Mouse (Mus musculus) embryonic facial prominence, embryonic 15.5 days (tissue): ENCODE results near the gene Stard3. TPM values are rescaled to one million over a fixed set of nuclear protein-coding genes. Genes with fewer than 3 reads are reported as not detected.
A peak's percentile ranks its signal among the peaks of the same experiment; 100 is the strongest.

Source experiments
- ATAC-seq: fragments of 200-750 bp; cut with Nextera tagmentation; 2 replicates; pipeline ENCODE4 v1.8.0; 2017; ENCODE audit warnings: low read depth, moderate TSS enrichment; ENCODE audit not compliant: insufficient number of reproducible peaks, low FRiP score, low TSS enrichment
- H3K27ac ChIP-seq: fragments of 300-500 bp; sonication (generic); replicated peaks from 2 replicates; pipeline ENCODE4 v1.5.1; 2015; ENCODE audit warnings: mild to moderate bottlenecking, inconsistent platforms
- H3K27me3 ChIP-seq: fragments of 300-500 bp; sonication (generic); 2 replicates; pipeline ENCODE4 v1.6.1; 2015; ENCODE audit warnings: inconsistent platforms
- H3K36me3 ChIP-seq: fragments of 300-500 bp; sonication (generic); 2 replicates; pipeline ENCODE4 v1.6.1; 2015; ENCODE audit warnings: mild to moderate bottlenecking, inconsistent platforms
- H3K4me1 ChIP-seq: fragments of 300-500 bp; sonication (generic); 2 replicates; pipeline ENCODE4 v1.6.1; 2015; ENCODE audit warnings: inconsistent platforms
- H3K4me2 ChIP-seq: fragments of 300-500 bp; sonication (generic); replicated peaks from 2 replicates; pipeline ENCODE4 v1.6.1; 2015; ENCODE audit warnings: mild to moderate bottlenecking, inconsistent platforms
- H3K4me3 ChIP-seq: fragments of 300-500 bp; sonication (generic); replicated peaks from 2 replicates; pipeline ENCODE4 v1.5.1; 2015; ENCODE audit warnings: mild to moderate bottlenecking, inconsistent platforms
- H3K9ac ChIP-seq: fragments of 300-500 bp; sonication (generic); 2 replicates; pipeline ENCODE4 v1.6.1; 2015; ENCODE audit warnings: inconsistent platforms
- H3K9me3 ChIP-seq: fragments of 300-500 bp; sonication (generic); replicated peaks from 2 replicates; pipeline ENCODE4 v1.6.1; 2016; ENCODE audit warnings: inconsistent platforms
- WGBS: fragments of 180-500 bp; shearing (Covaris S2); methylation state at CpG from one replicate; pipeline ENCODE4 v1.1.7; 2015; 5-methylcytosine and 5-hydroxymethylcytosine counted together
- polyA plus RNA-seq: library from polyadenylated mRNA; unstranded; fragments of >200 nt; fragmentation: Nextera tagmentation; extraction: Ambion mirVana; gene quantifications from 2 replicates; pipeline ENCODE4 v1.2.1, GENCODE M21; 2015

Stard3 gene
- polyA plus RNA-seq, 1 experiment from 2014 or later: 41.0 TPM

DNA sequence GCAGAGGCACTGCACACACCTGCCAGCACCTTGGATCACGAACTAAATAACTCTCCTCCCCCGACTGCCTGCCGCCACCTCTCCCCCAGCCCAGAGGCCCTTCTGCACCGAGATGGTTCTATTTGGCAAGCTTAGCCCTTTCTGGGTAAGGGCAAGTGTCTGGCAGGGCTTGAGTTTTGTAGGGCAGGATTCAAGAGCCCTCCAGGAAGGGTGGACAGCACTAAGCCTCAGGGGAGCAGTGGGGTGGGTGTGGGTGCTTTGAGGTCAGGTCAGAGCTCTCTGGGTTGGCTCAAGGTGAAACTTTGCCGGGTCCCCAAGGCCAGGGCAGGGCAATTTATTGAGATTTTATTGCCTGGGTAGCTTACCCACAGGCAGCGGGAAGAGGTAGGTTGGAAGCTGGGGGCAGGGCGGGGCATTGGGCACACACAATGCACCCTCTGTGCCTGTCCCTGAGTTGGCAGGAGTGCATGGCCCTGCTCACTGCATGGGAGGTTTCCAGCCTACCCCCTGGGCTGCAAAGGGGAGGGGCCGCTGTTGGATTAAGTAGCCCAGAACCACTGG lies 4.4 kb upstream of the Stard3 start:
- H3K4me2 ChIP-seq: no peak overlapping the region
- H3K36me3 ChIP-seq: no peaks in the 10 kb centered on the region
- no peak overlapping the region for H3K27ac ChIP-seq
- H3K9ac ChIP-seq: no peak overlapping the region
- peaks cover 22% of the 10 kb centered on the region for H3K4me1 ChIP-seq
- H3K9me3 ChIP-seq: no peaks in the 10 kb centered on the region
- peaks cover 59% of the 10 kb centered on the region for H3K27me3 ChIP-seq
- WGBS: 28% methylated on average over 8 of the region's 8 CpGs
- H3K4me3 ChIP-seq: no peak overlapping the region
- ATAC-seq: no peak

DNA sequence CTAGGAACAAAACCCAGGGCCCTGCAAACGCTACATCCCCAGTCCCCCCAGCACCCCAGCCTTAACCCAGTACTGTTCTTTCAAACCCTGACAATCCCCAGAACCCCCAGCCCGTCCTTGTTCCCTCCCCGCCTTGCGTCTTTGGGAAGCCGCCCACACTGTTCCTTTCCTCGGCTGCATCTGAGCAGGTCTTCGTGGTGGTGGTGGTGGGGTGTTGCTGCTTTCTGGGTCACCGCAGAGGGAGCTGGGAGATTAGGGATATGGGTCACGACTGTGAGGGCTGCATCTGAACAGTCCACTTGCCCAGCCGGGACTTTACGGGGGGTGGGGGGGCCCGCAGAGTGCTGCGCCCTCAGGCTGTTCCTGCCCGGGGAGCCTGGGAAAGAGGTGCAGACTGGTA lies 3.7 kb upstream of the Stard3 start:
- Histone ChIP-seq H3K9me3 (no peaks in the 10 kb centered on the region), H3K4me2 (no peak overlapping the region), H3K4me3 (no peak overlapping the region), H3K4me1 (peaks cover 24% of the 10 kb centered on the region), H3K27me3 (peaks cover 51% of the 10 kb centered on the region), H3K9ac (no peak overlapping the region), H3K36me3 (no peaks in the 10 kb centered on the region), H3K27ac (no peak overlapping the region)
- no peak for ATAC-seq
- WGBS: 51% methylated on average over 14 of the region's 14 CpGs

DNA sequence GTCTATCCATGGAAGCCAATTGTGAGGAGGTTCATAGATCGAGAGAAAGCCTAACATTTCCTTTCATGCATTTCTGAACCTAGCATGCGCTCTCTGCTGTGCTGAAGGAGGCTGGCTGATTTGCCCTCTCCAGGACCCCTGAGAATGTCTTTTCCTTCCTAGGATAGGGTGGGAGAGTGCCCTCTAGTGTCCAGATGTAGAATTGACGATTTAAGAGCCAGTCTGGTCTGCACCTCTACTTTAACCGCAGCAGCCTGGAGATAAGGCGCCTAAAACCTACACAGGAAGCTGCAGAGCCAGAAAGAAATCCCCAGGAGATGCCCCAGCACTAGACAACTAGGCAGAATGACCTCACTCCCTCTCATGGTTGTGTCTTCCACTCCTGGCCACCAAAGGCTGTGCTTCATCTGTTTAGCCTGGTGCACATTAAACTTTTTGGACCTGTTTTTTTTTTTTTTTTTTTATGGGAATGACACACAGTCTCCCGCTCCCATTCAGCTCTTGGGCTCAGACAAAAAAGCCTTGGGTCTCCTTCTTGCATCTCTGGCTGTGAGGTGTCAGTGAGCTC lies 2.4 kb upstream of the Stard3 start:
- ATAC-seq: no peak
- Histone ChIP-seq H3K4me1 (peaks cover 38% of the 10 kb centered on the region), H3K27ac (no peak overlapping the region), H3K9ac (no peak overlapping the region), H3K36me3 (no peaks in the 10 kb centered on the region), H3K27me3 (peaks cover 38% of the 10 kb centered on the region), H3K4me2 (no peak overlapping the region), H3K9me3 (no peaks in the 10 kb centered on the region), H3K4me3 (no peak overlapping the region)
- 7% methylated on average over 6 of the region's 6 CpGs for WGBS

- H3K4me1 ChIP-seq: peaks cover 41% of the 10 kb centered on the region
- H3K4me2 ChIP-seq: no peak overlapping the region
- H3K4me3 ChIP-seq: no peak overlapping the region
- no peak overlapping the region for H3K27ac ChIP-seq
- WGBS: 76% methylated on average over 7 of the region's 7 CpGs
- no peak for ATAC-seq
- no peaks in the 10 kb centered on the region for H3K36me3 ChIP-seq
- no peak overlapping the region for H3K9ac ChIP-seq
- no peaks in the 10 kb centered on the region for H3K9me3 ChIP-seq
- peaks cover 28% of the 10 kb centered on the region for H3K27me3 ChIP-seq
These were observed 1.4 kb upstream of the Stard3 start for GRCm38 (mm10) chr11:98356625-98357394.

GRCm38 (mm10) chr11:98357396-98358160 lies 590 bp upstream of the Stard3 start:
- peak overlapping the region; percentile 89 for H3K27ac ChIP-seq
- peaks cover 41% of the 10 kb centered on the region for H3K4me1 ChIP-seq
- peak overlapping the region; percentile 75 for H3K4me2 ChIP-seq
- no peaks in the 10 kb centered on the region for H3K36me3 ChIP-seq
- H3K4me3 ChIP-seq: peak overlapping the region; percentile 70
- no peaks in the 10 kb centered on the region for H3K9me3 ChIP-seq
- no peak overlapping the region; the same call in none of the 2 replicates for H3K9ac ChIP-seq
- H3K27me3 ChIP-seq: peaks cover 20% of the 10 kb centered on the region
- ATAC-seq: 0 out of 2 replicates have a peak, but pooled peaks have one; percentile 0
- 11% methylated on average over 13 of the region's 13 CpGs for whole genome bisulfite sequencing

DNA sequence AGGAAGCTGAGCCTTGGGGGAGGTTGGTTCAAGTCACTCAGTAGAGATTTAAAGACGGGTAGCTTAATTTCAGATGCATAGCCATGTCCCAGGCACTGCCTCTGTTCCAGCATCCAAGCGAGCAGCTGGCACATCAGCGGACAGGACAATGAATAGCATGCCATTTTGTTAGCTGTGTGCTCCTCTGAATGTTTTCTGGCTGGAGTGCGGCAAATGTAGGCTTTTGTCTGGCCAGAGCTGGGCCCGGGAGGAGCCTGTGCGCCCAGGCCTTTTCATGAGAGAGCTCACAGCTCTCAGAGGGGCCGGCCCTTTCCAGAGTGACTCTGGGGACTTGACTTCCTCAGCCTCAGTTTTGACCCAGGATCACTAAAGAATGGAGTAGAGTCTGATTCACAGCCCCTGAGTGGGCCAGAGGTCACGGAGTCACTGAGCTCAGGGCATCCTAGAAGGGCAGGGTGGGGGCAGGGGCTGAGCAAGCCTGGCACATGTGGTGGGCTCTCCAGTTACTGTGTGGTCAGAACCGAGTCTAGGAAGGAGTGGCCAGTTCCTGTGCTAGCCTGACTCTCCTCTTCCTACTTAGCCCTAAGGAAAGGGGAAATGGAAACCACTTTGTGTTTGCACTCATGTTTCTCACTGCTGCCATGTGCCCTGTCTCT lies 2.8 kb downstream of the Stard3 start:
- peaks cover 37% of the 10 kb centered on the region for H3K4me1 ChIP-seq
- ATAC-seq: no peak
- WGBS: 47% methylated on average over 9 of the region's 9 CpGs
- no peaks in the 10 kb centered on the region for H3K36me3 ChIP-seq
- no peaks in the 10 kb centered on the region for H3K27me3 ChIP-seq
- H3K4me2 ChIP-seq: no peak overlapping the region
- no peak overlapping the region for H3K27ac ChIP-seq
- H3K9ac ChIP-seq: no peak overlapping the region
- H3K9me3 ChIP-seq: no peaks in the 10 kb centered on the region
- no peak overlapping the region for H3K4me3 ChIP-seq

DNA sequence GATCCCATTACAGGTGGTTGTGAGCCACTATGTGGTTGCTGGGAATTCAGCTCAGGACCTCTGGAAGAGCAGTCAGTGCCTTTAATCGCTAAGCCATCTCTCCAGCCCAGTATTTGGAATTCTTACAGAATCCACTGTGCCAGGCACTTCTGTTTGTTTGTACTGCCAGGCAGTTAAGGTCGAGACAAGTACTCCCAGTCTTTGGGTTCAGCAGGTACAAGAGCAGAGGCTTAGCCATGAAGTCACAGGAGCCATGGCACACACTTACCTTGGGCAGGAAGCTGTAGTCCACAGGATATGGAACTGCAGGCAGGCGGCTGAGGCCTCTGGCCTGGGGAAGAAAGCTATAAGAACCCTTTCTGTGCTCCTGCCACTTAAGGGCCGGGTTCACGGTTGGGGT lies 5.6 kb downstream of the Stard3 start:
- no peaks in the 10 kb centered on the region for H3K36me3 ChIP-seq
- no peak for ATAC-seq
- WGBS: 83% methylated on average over 5 of the region's 5 CpGs
- H3K9me3 ChIP-seq: no peaks in the 10 kb centered on the region
- no peak overlapping the region for H3K4me3 ChIP-seq
- H3K27me3 ChIP-seq: no peaks in the 10 kb centered on the region
- no peak overlapping the region for H3K9ac ChIP-seq
- H3K27ac ChIP-seq: no peak overlapping the region
- no peak overlapping the region for H3K4me2 ChIP-seq
- H3K4me1 ChIP-seq: peaks cover 28% of the 10 kb centered on the region

GRCm38 (mm10) chr11:98364410-98364809 lies 6.2 kb downstream of the Stard3 start:
- no peaks in the 10 kb centered on the region for H3K36me3 ChIP-seq
- no peak overlapping the region for H3K4me3 ChIP-seq
- ATAC-seq: no peak
- no peaks in the 10 kb centered on the region for H3K9me3 ChIP-seq
- H3K4me2 ChIP-seq: no peak overlapping the region
- no peaks in the 10 kb centered on the region for H3K27me3 ChIP-seq
- no peak overlapping the region for H3K27ac ChIP-seq
- H3K9ac ChIP-seq: no peak overlapping the region
- H3K4me1 ChIP-seq: peaks cover 22% of the 10 kb centered on the region
- WGBS: 88% methylated on average over 5 of the region's 5 CpGs

GRCm38 (mm10) chr11:98366290-98366689 lies 8.1 kb downstream of the Stard3 start:
- WGBS: 75% methylated on average over 10 of the region's 10 CpGs

GRCm38 (mm10) chr11:98367171-98367862 lies 9.1 kb downstream of the Stard3 start:
- 75% methylated on average over 10 of the region's 10 CpGs for WGBS
- H3K36me3 ChIP-seq: no peaks in the 10 kb centered on the region
- no peak for ATAC-seq

More at GRCm38 (mm10) chr11:98366290-98366689, 8.1 kb downstream of the Stard3 start:
- Histone ChIP-seq H3K4me3 (no peak overlapping the region), H3K4me1 (peaks cover 7% of the 10 kb centered on the region), H3K27ac (no peak overlapping the region), H3K36me3 (no peaks in the 10 kb centered on the region), H3K9ac (no peak overlapping the region), H3K27me3 (no peaks in the 10 kb centered on the region), H3K4me2 (no peak overlapping the region), H3K9me3 (no peaks in the 10 kb centered on the region)
- no peak for ATAC-seq

More at GRCm38 (mm10) chr11:98367171-98367862, 9.1 kb downstream of the Stard3 start:
- H3K4me1 ChIP-seq: peaks cover 14% of the 10 kb centered on the region
- H3K9me3 ChIP-seq: no peaks in the 10 kb centered on the region
- no peak overlapping the region for H3K4me3 ChIP-seq
- no peak overlapping the region for H3K9ac ChIP-seq
- no peak overlapping the region for H3K27ac ChIP-seq
- H3K27me3 ChIP-seq: no peaks in the 10 kb centered on the region
- no peak overlapping the region for H3K4me2 ChIP-seq
